Mouse (Mus musculus): Measurements from ENCODE around the gene Cpe.

Cpe gene

GRCm38 (mm10) chr8:64548054-64548850 lies 144.6 kb downstream of the Cpe start:
- DNase-seq (ENCODE audit: low spot score): no peak

- DNase-seq (ENCODE audit: low spot score): no peak
These were observed 149.4 kb downstream of the Cpe start for GRCm38 (mm10) chr8:64543441-64543840.

All from urinary bladder, postnatal 25 days (tissue).